Mouse (Mus musculus) brain, embryonic 14.5 days (tissue): ENCODE measurements around the gene Slco1b2. TPM values are rescaled to one million over a fixed set of nuclear protein-coding genes. Genes with fewer than 3 reads are reported as not detected.

Experiments used
- DNase-seq: peaks from one replicate; pipeline ENCODE4 v3.0.0-alpha.2; 2011; ENCODE audit warnings: low read depth
- CTCF ChIP-seq: fragments of 200-500 bp; IDR thresholded peaks from 2 replicates; pipeline ENCODE4 v1.5.1; 2012; ENCODE audit warnings: inconsistent platforms, mild to moderate bottlenecking, moderate library complexity, borderline replicate concordance; ENCODE audit not compliant: insufficient read depth, insufficient read length; ENCODE audit errors: extremely low read depth
- POLR2A ChIP-seq: fragments of 200-500 bp; IDR thresholded peaks from 2 replicates; pipeline ENCODE4 v1.6.1; 2012; ENCODE audit warnings: mild to moderate bottlenecking, inconsistent platforms, borderline replicate concordance; ENCODE audit not compliant: poor library complexity, insufficient read depth, insufficient read length, severe bottlenecking; ENCODE audit errors: extremely low read depth
- polyA plus RNA-seq: library from polyadenylated mRNA; depleted of rRNA; stranded (reverse); fragments of >200 nt; gene quantifications from 2 replicates; pipeline ENCODE4 v1.2.3, GENCODE M21; 2012; rRNA removed

The Slco1b2 gene
- polyA plus RNA-seq, 1 experiment: 0.04 TPM

DNA sequence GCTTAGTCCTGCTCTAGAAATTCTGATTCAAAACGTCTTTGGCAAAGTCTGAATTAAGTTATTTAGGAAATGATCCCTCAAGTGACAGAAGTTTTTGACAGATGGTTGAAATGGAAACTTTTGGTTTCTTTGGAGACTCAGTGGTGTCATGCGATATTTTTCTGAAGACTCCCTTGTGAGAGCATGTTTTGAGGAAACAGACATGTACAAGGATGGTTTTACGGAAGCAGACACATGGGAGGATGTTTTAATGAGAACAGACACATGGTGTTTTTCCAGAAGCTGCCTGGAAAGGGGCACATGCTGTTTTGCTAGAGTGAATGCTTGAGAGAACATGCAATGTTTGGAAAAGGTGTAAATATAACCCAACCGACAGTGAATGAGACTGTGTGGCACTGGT lies 57.7 kb downstream of the Slco1b2 start:
- TF ChIP-seq POLR2A: no peak
- no peak for TF ChIP-seq CTCF
- peak; percentile 1 for DNase-seq

DNA sequence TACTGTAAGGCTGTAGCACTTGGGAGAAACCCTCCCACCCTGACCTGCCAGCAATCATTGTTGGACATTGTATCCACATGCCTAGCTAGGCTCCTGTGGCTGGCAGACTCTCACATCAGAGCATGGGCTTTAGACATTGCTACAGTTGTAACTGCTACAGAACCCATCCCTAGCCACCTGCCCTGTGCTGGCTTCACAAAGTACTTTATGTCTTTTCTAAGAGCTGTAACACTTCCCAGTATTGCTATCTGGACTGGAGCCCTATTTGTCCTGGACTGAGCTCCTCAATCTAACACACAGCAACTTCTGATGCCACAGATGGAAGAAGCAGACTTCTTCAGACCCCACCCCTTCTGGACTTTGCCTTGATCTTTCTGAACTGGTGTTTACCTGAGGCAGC lies 61.9 kb downstream of the Slco1b2 start:
- DNase-seq: no peak
- no peak for TF ChIP-seq CTCF
- TF ChIP-seq POLR2A: no peak

Other genes with a start within 250 kb of the Slco1b2 start
- gene Slco1c1, start 105.2 kb upstream of the Slco1b2 start, polyA plus RNA-seq: 9.2 and 11.8 TPM in 2 replicates
- gene Gm5724, start 144.3 kb downstream of the Slco1b2 start, polyA plus RNA-seq: not detected in 2 replicates
- 1.1 and 2.0 TPM in 2 replicates for gene Slco1a4, start 226.7 kb downstream of the Slco1b2 start, polyA plus RNA-seq